Mouse (Mus musculus): Measurements from ENCODE around the gene Cd209d.
"Not testable (repeated sequence)": the region's sequence is repeated elsewhere in the genome, so short reads cannot be mapped to it uniquely, and the experiment has no call there.

The Cd209d gene

DNA sequence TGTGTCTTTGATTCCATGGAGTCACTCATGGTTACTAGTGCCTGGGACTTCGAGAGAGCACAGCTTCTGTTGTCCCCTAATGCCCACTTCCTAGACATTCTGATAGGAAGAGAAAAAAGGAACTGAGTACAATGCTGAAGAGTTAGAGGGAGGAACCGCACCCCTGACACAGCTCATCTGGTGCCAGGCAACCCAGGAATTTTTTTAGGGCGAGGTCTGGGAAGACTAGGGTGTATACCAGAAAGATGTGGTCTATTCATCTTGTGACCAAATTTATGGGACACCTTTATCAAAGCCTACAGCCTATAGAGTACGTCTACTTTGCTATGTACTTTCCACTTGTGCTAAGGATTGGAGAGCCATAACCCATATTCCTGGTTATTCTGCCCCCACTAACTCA lies at the start of gene Cd209d:
Gene Cd209d, minus strand, starts transcription at position 101 of the 400 bp plus-strand sequence.
- no peak for DNase-seq (ENCODE audit: low spot score in 2 of 2)

DNA sequence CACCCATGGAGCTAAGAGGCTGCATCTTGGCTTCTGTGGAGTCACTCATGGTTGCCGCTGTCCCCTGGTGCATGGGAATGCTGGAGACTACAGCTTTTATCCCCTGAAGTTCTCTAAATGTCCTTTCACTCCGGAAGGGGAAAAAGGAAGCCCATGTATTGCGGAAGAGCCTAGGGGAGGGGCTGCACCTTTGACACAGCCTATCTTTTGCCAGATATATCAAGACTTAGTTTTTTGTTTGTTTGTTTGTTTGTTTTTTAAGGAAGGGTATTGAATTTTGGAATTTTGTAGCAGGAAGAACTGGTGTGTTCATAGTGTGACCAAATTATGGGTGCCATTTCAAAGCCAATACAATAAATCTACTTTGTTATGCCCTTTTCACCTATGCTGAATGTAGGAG lies 48.4 kb upstream of the Cd209d start, which contains the start of gene Cd209b:
Gene Cd209b, minus strand, starts transcription at position 101 of the 400 bp plus-strand sequence.
- DNase-seq (ENCODE audit: low spot score in 2 of 2) = no peak

- no peak for DNase-seq (ENCODE audit: low spot score in 2 of 2)
Measured at GRCm38 (mm10) chr8:3876121-3876520, 2.2 kb downstream of the Cd209d start.

DNA sequence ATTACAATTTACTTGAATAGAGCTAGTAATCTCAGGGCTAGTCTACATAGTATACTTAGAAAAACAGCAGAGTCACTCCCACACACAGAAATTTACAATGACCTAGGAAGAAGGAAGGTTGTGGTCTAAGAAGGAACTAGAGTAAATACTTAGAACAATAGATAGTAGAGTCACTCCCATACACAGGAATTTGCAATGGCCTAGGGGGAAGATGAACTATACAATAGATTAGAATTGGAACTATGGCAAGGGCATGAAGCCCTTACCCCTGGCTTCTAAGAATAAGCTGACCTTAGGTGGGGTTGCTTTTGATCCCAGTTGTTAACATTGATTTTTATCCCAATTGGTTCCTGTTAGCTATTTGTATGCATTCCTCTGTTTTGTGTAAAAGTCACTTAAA lies 15.6 kb downstream of the Cd209d start:
- not testable (repeated sequence) for DNase-seq (ENCODE audit: low spot score in 2 of 2)

- DNase-seq (ENCODE audit: low spot score in 2 of 2) = no peak
Measured at GRCm38 (mm10) chr8:3854209-3854608, 24.1 kb downstream of the Cd209d start, which contains the start of gene Cd209e. Gene Cd209e (minus strand): TSS chr8:3854309.
